Mouse (Mus musculus): ENCODE results near the gene Mrvi1.

Gene Mrvi1

DNA sequence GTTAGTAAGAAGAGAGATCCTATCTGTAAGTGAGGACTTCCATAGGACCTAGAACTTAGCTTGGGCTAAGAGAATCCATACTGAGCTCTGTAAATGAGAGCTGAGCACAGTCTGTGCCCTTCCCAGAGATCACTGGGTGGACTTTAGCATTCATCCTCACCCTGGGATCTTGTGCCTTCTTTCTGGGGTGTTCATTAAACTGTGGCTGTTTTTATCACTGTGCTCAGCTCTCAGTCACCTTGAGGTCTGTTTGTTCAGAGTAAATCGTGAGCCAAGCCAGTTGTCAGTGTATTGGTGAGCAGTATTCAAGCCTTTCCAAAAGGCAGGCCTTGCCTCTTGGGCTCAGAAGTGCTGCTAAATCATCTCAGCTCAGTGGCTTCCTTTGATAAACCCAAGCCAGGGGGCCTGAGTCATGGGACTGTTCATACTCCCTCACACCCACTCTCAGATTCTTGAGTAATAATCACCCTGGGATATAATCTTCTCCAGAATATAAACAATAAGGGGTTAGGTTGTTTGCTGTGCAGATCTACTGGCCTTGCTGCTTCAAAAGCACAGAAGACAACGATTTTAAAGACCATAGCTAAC, 100.4 kb downstream of the Mrvi1 start:
- no peak for DNase-seq (ENCODE audit: low read depth)

GRCm38 (mm10) chr7:110878028-110878427, 104.2 kb downstream of the Mrvi1 start:
- DNase-seq (ENCODE audit: low read depth) = no peak

DNA sequence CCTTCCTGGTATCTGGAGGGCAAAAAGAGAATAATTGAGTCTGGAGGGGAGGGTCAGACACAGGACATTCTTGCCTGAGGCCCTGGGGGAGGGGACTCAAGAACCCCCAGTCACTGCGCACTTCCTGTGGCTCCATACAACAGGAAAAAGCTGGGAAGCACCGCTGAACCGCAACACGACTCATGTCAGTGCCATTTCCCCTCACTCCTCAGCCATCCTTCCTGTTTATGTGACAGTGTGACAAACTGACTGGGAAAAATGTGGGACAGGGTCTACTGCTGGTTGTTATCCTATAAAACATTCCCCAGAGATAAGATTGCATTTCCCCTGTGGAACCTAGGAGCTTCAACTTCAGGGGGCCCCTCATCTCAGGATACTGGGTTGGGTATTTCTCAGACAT, 105.3 kb downstream of the Mrvi1 start:
- no peak for DNase-seq (ENCODE audit: low read depth)

DNA sequence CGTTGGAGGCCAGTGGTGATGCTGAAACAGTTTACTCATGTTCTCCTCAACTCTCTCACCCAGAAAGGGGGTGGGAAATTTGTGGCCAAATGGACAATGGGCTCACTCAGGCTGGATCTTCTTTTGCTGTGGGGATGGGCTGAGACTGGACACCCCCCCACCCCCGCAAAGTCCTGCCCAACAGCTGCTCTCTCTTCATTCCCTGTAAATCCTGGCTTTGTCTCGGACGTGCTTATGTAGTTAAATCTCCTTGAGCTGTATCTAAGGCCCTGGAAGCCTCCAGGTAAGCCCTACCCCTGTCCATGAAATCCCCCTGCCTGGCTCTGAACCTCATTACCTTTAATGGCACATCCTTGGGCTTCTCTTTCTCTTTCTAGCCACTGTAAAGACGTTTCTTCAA, 113.5 kb downstream of the Mrvi1 start:
- DNase-seq (ENCODE audit: low read depth) = no peak

GRCm38 (mm10) chr7:110867116-110867515, 115.1 kb downstream of the Mrvi1 start:
- DNase-seq (ENCODE audit: low read depth) = no peak

GRCm38 (mm10) chr7:110866021-110866420, 116.2 kb downstream of the Mrvi1 start:
- no peak for DNase-seq (ENCODE audit: low read depth)

DNA sequence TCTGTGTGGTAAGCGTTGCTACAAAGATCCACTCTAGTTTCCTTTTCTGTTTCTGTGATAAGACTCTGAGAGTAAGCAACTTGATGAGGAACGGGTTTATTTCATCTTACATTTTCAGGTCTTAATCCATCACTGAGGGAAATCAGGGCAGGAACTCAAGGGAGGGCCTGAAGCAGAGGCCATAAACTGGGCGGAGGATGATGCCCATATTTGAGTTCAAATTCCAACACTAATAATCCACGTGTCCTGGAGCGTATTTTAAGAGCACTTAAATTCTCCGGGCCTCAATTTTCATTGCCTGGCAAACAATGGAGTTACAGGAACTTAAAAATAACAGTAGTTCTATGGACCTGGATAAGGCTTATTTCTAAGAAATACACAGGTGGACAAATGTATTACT, 116.7 kb downstream of the Mrvi1 start:
- DNase-seq (ENCODE audit: low read depth) = no peak

- DNase-seq (ENCODE audit: low read depth) = no peak
These were observed 117.2 kb downstream of the Mrvi1 start for GRCm38 (mm10) chr7:110865038-110865437.

GRCm38 (mm10) chr7:110862751-110863289, 119.4 kb downstream of the Mrvi1 start, which contains the start of gene Lyve1:
Lyve1 (minus strand) TSS chr7:110863239.
- DNase-seq (ENCODE audit: low read depth) = no peak

DNA sequence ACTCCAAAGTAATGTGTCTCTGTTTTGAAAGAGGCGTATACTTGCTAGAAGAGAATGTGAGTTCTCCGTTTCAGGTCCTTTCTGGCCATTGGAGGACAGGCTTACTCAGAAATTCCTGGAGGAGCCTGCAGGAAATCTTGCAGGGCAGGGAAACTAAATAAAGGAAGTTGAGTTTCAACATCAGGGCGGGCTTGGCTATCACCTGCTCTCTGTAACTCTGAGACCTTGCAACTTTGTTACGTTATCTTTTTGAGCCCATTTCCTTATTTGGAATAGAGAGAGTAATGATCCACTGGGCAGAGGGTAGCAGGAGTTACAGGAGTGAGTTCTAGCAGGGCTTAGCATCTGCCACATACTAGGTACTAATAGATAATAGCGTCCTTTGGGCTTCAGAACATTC, 122.1 kb downstream of the Mrvi1 start:
- no peak for DNase-seq (ENCODE audit: low read depth)

- DNase-seq (ENCODE audit: low read depth) = no peak
These were observed 126.7 kb downstream of the Mrvi1 start for GRCm38 (mm10) chr7:110855604-110856003.

GRCm38 (mm10) chr7:110854927-110855546, 127.2 kb downstream of the Mrvi1 start:
- no peak for DNase-seq (ENCODE audit: low read depth)

GRCm38 (mm10) chr7:110854519-110854918, 127.7 kb downstream of the Mrvi1 start:
- DNase-seq (ENCODE audit: low read depth) = no peak

GRCm38 (mm10) chr7:110853611-110854010, 128.7 kb downstream of the Mrvi1 start:
- DNase-seq (ENCODE audit: low read depth) = no peak

DNA sequence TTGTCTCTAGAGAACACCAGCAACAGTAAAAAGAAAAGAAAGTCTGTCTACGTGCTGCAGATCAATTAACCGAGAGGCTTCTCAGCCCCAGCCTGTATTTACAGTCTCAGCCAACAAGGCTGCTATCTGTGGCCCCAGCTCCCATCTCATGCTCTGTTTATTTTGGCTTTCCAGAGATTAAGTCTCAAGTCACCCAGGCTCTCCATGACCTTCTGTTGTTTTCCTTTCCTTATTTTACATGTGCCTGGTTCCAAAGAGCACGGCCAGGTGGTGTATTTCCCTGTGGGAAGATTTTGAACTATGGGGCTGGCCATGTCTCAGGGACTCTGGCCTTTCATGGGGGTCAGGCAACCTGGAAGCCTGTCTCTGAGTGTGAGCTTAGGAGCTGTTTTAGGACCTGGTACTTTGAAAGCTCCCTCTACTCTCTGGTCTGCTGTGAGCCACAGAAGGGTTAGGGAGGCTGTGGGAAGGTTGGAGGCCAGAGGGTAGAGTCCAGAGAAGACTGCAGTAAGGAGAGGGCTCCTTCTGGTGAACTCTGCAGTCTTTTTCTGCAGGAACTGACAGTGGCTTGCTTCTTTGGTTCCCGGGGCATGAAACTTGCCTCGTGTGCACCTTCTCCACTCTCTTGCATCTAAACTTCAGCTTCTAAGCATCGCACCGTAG, 130.6 kb downstream of the Mrvi1 start:
- no peak for DNase-seq (ENCODE audit: low read depth)

GRCm38 (mm10) chr7:110848371-110848770, 133.9 kb downstream of the Mrvi1 start:
- no peak for DNase-seq (ENCODE audit: low read depth)

DNA sequence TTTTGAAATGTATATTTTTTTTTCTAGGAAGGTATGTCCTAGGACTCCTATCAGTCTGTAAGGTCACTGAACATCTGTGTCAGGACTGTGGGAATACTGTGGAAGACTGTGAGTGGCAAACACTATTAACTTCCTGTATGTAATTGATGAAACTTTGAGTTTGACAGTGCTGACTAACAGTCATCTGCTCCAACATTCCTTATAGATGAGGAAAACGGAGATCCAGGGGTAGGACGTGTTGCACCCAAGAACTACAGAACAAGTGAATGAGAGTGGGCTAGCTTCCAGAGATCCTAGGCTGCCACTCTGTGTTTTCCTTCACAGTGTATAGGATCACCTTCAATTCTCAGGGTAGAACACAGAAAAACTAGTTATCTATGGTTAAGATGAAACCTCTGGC, 134.9 kb downstream of the Mrvi1 start:
- DNase-seq (ENCODE audit: low read depth) = no peak

- DNase-seq (ENCODE audit: low read depth) = peak; percentile 98
These were observed 138.1 kb downstream of the Mrvi1 start, which contains the start of gene Rnf141 for GRCm38 (mm10) chr7:110843916-110844874. Rnf141 (minus strand) TSS chr7:110844457.

- no peak for DNase-seq (ENCODE audit: low read depth)
These were observed 141.9 kb downstream of the Mrvi1 start for GRCm38 (mm10) chr7:110840332-110840731.

DNA sequence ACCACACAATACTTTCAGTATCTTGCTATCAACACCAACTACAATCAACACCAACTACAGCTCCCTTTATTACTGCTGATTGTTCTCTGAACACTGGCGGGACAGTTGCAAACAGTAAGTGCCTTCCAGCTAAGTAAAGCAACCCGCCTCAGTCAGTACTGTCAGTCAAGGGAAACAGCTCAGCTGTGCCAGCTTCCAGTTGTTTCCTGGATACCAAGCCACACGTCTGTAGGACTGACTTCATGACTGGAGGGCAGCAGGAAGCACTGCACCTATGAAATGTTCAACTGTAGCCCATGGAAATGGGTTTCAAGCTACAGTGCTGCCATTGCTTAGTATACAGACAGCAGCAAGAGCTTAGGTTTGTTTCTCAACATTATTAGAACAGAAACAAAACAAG, 147.7 kb downstream of the Mrvi1 start:
- no peak for DNase-seq (ENCODE audit: low read depth)

- DNase-seq (ENCODE audit: low read depth) = no peak
These were observed 148.2 kb downstream of the Mrvi1 start for GRCm38 (mm10) chr7:110834018-110834417.

DNA sequence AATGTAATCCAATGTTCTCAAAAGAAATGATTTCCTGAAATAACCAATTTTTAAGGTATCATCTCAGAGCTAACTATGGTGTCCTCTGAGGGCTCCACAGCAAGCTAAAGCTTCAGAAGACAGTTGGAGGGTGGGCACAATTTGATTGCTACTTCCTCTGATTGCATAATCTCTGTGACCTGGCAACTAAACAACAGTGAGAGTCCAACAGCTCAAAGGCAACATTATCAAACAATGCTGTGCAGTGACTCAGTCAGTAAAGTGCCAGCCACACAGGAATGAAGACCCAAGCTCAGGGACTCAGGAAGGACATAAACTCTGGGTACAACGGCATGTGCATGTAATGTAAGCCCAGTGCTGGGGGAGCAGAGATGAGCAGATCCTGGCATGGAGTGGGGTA, 149.2 kb downstream of the Mrvi1 start:
- DNase-seq (ENCODE audit: low read depth) = no peak
